Mouse (Mus musculus) neural tube, embryonic 10.5 days (tissue): ENCODE data around the gene Hsd17b3.

ENCODE experiments used
- DNase-seq: peaks from one replicate; pipeline ENCODE4 v3.0.0-alpha.2; 2017; ENCODE audit warnings: low spot score; ENCODE audit errors: extremely low spot score

Gene Hsd17b3

GRCm38 (mm10) chr13:64022786-64023468 lies 66.1 kb downstream of the Hsd17b3 start:
- no peak for DNase-seq

- DNase-seq, result peak; percentile 89
Measured at GRCm38 (mm10) chr13:64020902-64021311, 68.1 kb downstream of the Hsd17b3 start.

GRCm38 (mm10) chr13:64018586-64019141 lies 70.4 kb downstream of the Hsd17b3 start:
- no peak for DNase-seq

GRCm38 (mm10) chr13:64016048-64016447 lies 73.0 kb downstream of the Hsd17b3 start:
- DNase-seq, result no peak

- DNase-seq, result no peak
Measured at GRCm38 (mm10) chr13:64011157-64011556, 77.9 kb downstream of the Hsd17b3 start.
